Mouse (Mus musculus): ENCODE results near the gene Tgif2lx2.
"Not testable (repeated sequence)": the region's sequence is repeated elsewhere in the genome, so short reads cannot be mapped to it uniquely, and the experiment has no call there.

Tgif2lx2 gene

DNA sequence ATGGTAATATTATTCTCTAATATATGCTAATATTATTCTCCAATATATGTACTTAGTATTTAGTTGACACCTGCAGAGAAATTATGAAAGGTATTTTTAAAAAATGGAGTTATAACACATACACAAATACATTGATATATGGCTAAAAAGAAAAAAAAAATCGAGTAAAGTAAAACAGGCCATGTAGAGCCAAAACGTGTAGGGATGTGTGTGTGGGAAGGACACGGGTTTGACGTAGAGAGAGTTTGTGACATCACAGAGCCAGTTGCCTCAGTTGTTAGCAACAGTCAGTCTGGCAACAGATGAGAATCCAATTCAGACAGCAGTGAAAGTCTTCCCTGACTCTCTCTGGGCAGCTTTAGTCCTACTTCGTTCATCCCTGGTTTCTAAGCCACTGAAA lies at the start of gene Tgif2lx2:
TSS of gene Tgif2lx2 (plus strand) at position 301 of the 400 bp plus-strand sequence.
- in situ Hi-C loops (cut with MboI, MseI), result not testable (repeated sequence)
